Mouse (Mus musculus) left cerebral cortex, postnatal 14 days (tissue): Measurements from ENCODE around the gene 2010111I01Rik. TPM values are rescaled to one million over a fixed set of nuclear protein-coding genes. Genes with fewer than 3 reads are reported as not detected.

Experiments
- microRNA-seq, 2 experiments: library from miRNA; unstranded; fragments of <30 nt; microRNA quantifications; one replicate each; pipeline ENCODE4 v1.2.0; 2022
- total RNA-seq, 2 experiments: library from RNA; stranded (reverse); gene quantifications; 2 replicates each; pipeline ENCODE4 v1.2.3; 2021

2010111I01Rik gene
- total RNA-seq, 2 experiments from 2014 or later, result 80.6 to 105 TPM

Small RNA genes lying within 50 kb of the gene (microRNA-seq; reads per million reads assigned to microRNA genes)
- gene Mir23b (15,541 to 16,460 reads per million in 2 experiments), gene Mir24-1 (0 reads per million in 2 experiments), gene Mir27b (1,071 to 1,315 reads per million in 2 experiments), gene Mir3074-1 (0 reads per million in 2 experiments)

Other genes with a start within 250 kb of the 2010111I01Rik start
- gene Platr25, start 204.2 kb upstream of the 2010111I01Rik start, total RNA-seq, result 10 to 100 TPM in 1 of 2 experiments, 1 to 10 TPM in 1; 9.7 to 12.4 TPM
- gene Gm5141, start 179.1 kb upstream of the 2010111I01Rik start, total RNA-seq, result 1 to 10 TPM; 4.0 to 4.8 TPM
- gene Fbp2, start 106.5 kb upstream of the 2010111I01Rik start, total RNA-seq, result under 1 TPM in 1 of 2 experiments, not detected in 1; 0.37 TPM
- gene Fbp1, start 76.6 kb upstream of the 2010111I01Rik start, total RNA-seq, result under 1 TPM in 1 of 2 experiments, not detected in 1; 0.31 TPM